Comparison of ENCODE assay signal across 19 mouse cellular contexts in genomic region chr14:86509686-86510085, GRCm38 (mm10).
A peak's percentile ranks its signal among the peaks of the same experiment; 100 is the strongest.
DNase-seq lines count a peak whose midpoint lies in the region; ATAC-seq and TF ChIP-seq lines count a peak whose summit lies in the region.
"Had no signal": no experiment of that assay in that cellular context is flagged by ENCODE, and none has a peak within 500 bp of the region (broad histone marks: within the 10 kb centered on the region; RNA-seq: fewer than 3 reads in every experiment).

No protein-coding gene starts in this region.

- no peaks in the 10 kb centered on the region for H3K36me3 ChIP-seq in forebrain, postnatal 0 days (ENCODE audit: insufficient read depth)
- H3K36me3 ChIP-seq in forebrain, embryonic 11.5 days (ENCODE audit: control insufficient read depth, insufficient read depth, low read length) = no peaks in the 10 kb centered on the region
- no peaks in the 10 kb centered on the region for H3K36me3 ChIP-seq in intestine, embryonic 16.5 days (ENCODE audit: control insufficient read depth, insufficient read depth, low read length)
- H3K36me3 ChIP-seq: embryonic facial prominence, embryonic 12.5 days; forebrain, embryonic 12.5 days; G1E; heart, embryonic 12.5 days; hindbrain, embryonic 10.5 days; intestine, embryonic 15.5 days had no signal

- no peak for TF ChIP-seq CTCF in forebrain, postnatal 0 days (IDR thresholded peaks at IDR 0.05; ENCODE audit: low read depth)
- TF ChIP-seq CTCF in cerebellum, adult 2 months (IDR thresholded peaks at IDR 0.05; ENCODE audit: borderline replicate concordance, insufficient read depth, low read depth, low read length) = no peak

- no peak overlapping the region for H3K9ac ChIP-seq in forebrain, postnatal 0 days
- H3K9ac ChIP-seq in forebrain, embryonic 11.5 days (ENCODE audit: low read length) = no peak overlapping the region
- no peak overlapping the region for H3K9ac ChIP-seq in intestine, embryonic 16.5 days (ENCODE audit: low read depth, low read length)
- H3K9ac ChIP-seq: embryonic facial prominence, embryonic 12.5 days; forebrain, embryonic 12.5 days; heart, embryonic 12.5 days; hindbrain, embryonic 14.5 days; intestine, embryonic 15.5 days had no signal

- H3K4me3 ChIP-seq in forebrain, postnatal 0 days (ENCODE audit: low read depth, low read length) = no peak overlapping the region
- no peak overlapping the region for H3K4me3 ChIP-seq in forebrain, embryonic 11.5 days (ENCODE audit: low read depth, low read length)
- no peak overlapping the region for H3K4me3 ChIP-seq in cerebellum, adult 2 months (replicated peaks; ENCODE audit: insufficient read depth, low read depth, low read length)
- H3K4me3 ChIP-seq in intestine, embryonic 16.5 days (ENCODE audit: low read length) = no peak overlapping the region
- H3K4me3 ChIP-seq: embryonic facial prominence, embryonic 12.5 days; forebrain, embryonic 12.5 days; heart, embryonic 12.5 days; hindbrain, embryonic 10.5 days; intestine, embryonic 15.5 days had no signal

- peak; percentile 20 for DNase-seq in forebrain, postnatal 0 days
- DNase-seq in forebrain, embryonic 11.5 days (ENCODE audit: low spot score) = no peak
- DNase-seq in brain, adult 2 months (ENCODE audit: low read depth, low spot score) = peak; percentile 62
- peak; percentile 45 to 75 for DNase-seq in cerebellum, adult 2 months
- peak; percentile 63 to 82 for DNase-seq in cerebellum, postnatal 14 days
- DNase-seq in urinary bladder, adult 2 months (ENCODE audit: low spot score) = no peak
- DNase-seq: adrenal gland, adult 8-10 months; adrenal gland, postnatal 36 days; gastrocnemius, postnatal 14 days; kidney, adult 2 months had no signal

- no peaks in the 10 kb centered on the region for H3K9me3 ChIP-seq in forebrain, postnatal 0 days (ENCODE audit: low read length)
- no peaks in the 10 kb centered on the region for H3K9me3 ChIP-seq in forebrain, embryonic 11.5 days (ENCODE audit: control insufficient read depth, low read length)
- H3K9me3 ChIP-seq in intestine, embryonic 16.5 days (ENCODE audit: control insufficient read depth, low read length) = no peaks in the 10 kb centered on the region
- H3K9me3 ChIP-seq: embryonic facial prominence, embryonic 12.5 days; forebrain, embryonic 12.5 days; heart, embryonic 12.5 days; hindbrain, embryonic 10.5 days; intestine, embryonic 15.5 days had no signal

- TF ChIP-seq POLR2A in cerebellum, adult 2 months (IDR thresholded peaks at IDR 0.05; ENCODE audit: borderline replicate concordance, insufficient read depth, low read length) = no peak

- H3K4me2 ChIP-seq in forebrain, postnatal 0 days (ENCODE audit: low read depth) = no peak overlapping the region
- H3K4me2 ChIP-seq in forebrain, embryonic 11.5 days (ENCODE audit: low read depth, low read length, severe bottlenecking) = no peak overlapping the region
- H3K4me2 ChIP-seq in intestine, embryonic 16.5 days (ENCODE audit: low read depth, low read length) = no peak overlapping the region
- H3K4me2 ChIP-seq: embryonic facial prominence, embryonic 12.5 days; forebrain, embryonic 12.5 days; heart, embryonic 12.5 days; hindbrain, embryonic 14.5 days; intestine, embryonic 15.5 days had no signal

- H3K27me3 ChIP-seq in forebrain, postnatal 0 days (ENCODE audit: insufficient read depth, low read length) = no peaks in the 10 kb centered on the region
- H3K27me3 ChIP-seq in forebrain, embryonic 11.5 days (ENCODE audit: control insufficient read depth, insufficient read depth, low read length) = no peaks in the 10 kb centered on the region
- H3K27me3 ChIP-seq in cerebellum, adult 2 months (ENCODE audit: control insufficient read depth, insufficient read depth, low read length) = no peaks in the 10 kb centered on the region
- H3K27me3 ChIP-seq in intestine, embryonic 16.5 days (replicated peaks; ENCODE audit: control insufficient read depth, insufficient read depth, low read length) = no peaks in the 10 kb centered on the region
- H3K27me3 ChIP-seq: embryonic facial prominence, embryonic 12.5 days; forebrain, embryonic 12.5 days; heart, embryonic 12.5 days; intestine, embryonic 15.5 days had no signal

- H3K4me1 ChIP-seq in forebrain, postnatal 0 days (ENCODE audit: insufficient read depth) = no peaks in the 10 kb centered on the region
- H3K4me1 ChIP-seq in forebrain, embryonic 11.5 days (replicated peaks; ENCODE audit: control insufficient read depth, insufficient read depth, low read length) = no peaks in the 10 kb centered on the region
- H3K4me1 ChIP-seq in cerebellum, adult 2 months (ENCODE audit: control insufficient read depth, insufficient read depth, low read length) = peaks cover 7% of the 10 kb centered on the region; the same call in 1 of the 2 replicates
- no peaks in the 10 kb centered on the region for H3K4me1 ChIP-seq in intestine, embryonic 16.5 days (ENCODE audit: control insufficient read depth, insufficient read depth, low read length)
- H3K4me1 ChIP-seq: embryonic facial prominence, embryonic 12.5 days; forebrain, embryonic 12.5 days; heart, embryonic 12.5 days; hindbrain, embryonic 10.5 days; intestine, embryonic 15.5 days had no signal

- no peak overlapping the region for H3K27ac ChIP-seq in forebrain, postnatal 0 days (ENCODE audit: low read depth, low read length)
- no peak overlapping the region for H3K27ac ChIP-seq in forebrain, embryonic 11.5 days (ENCODE audit: low read depth, low read length)
- H3K27ac ChIP-seq in cerebellum, adult 2 months (ENCODE audit: insufficient read depth, low read length) = no peak overlapping the region
- no peak overlapping the region for H3K27ac ChIP-seq in intestine, embryonic 16.5 days (ENCODE audit: low read length)
- H3K27ac ChIP-seq: embryonic facial prominence, embryonic 12.5 days; forebrain, embryonic 12.5 days; hindbrain, embryonic 10.5 days; hindbrain, embryonic 14.5 days; intestine, embryonic 15.5 days had no signal

- ATAC-seq in forebrain, postnatal 0 days = no peak
- no peak for ATAC-seq in forebrain, embryonic 11.5 days (replicated peaks; ENCODE audit: low FRiP score)
- ATAC-seq in intestine, embryonic 16.5 days = no peak
- ATAC-seq: CD4-positive, CD25-positive, alpha-beta regulatory T cell, adult 4 months; intestine, embryonic 15.5 days had no signal

- WGBS in forebrain, postnatal 0 days = 63% methylated on average over 6 of the region's 6 CpGs
- 84% methylated on average over 6 of the region's 6 CpGs for WGBS in forebrain, embryonic 11.5 days
- WGBS in cerebellum, adult 2 months = 12% methylated on average over 6 of the region's 6 CpGs
- 89% methylated on average over 6 of the region's 6 CpGs for WGBS in intestine, embryonic 16.5 days

Comparison
In these comparisons a context has a peak if more than half of its experiments do, and no peak if none do; other contexts are left out.
1. DNase-seq: peak in forebrain, postnatal 0 days (single experiment), brain, adult 2 months (single experiment), cerebellum, adult 2 months (2 of 2) and cerebellum, postnatal 14 days (2 of 2); none in forebrain, embryonic 11.5 days (single experiment) and urinary bladder, adult 2 months (single experiment).